Mouse (Mus musculus): ENCODE measurements around the gene Col11a2.

DNA sequence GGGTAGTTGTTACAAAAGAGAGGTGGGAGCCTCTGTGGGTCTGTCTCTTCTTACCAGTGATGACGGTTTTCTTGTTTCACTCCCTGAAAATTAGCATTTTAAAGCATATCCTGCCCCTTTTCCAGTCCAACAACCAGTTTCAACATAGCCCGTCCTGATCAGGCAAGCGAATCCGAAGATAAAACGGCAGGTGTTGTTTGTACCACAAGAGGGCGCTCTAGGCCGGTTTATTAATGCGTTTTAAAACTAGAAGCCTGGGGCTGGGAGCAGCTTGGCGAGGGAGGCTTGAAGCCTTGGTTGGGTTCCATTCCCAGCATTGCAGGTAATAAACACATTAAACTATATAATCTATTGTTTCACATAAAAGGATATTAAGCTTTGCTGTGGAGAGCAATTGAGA is 38.3 kb downstream of the Col11a2 start:
- TF ChIP-seq CTCF (conservative IDR thresholded peaks at IDR 0.05; ENCODE audit: insufficient read depth, insufficient read length, low read depth, low read length): peak; percentile 68
- TF ChIP-seq POLR2A (IDR thresholded peaks at IDR 0.05; ENCODE audit: low read depth, low read length): no peak
